Mouse (Mus musculus): ENCODE data around the gene Gm17728.
"Not testable (repeated sequence)": the region's sequence is repeated elsewhere in the genome, so short reads cannot be mapped to it uniquely, and the experiment has no call there.

Gm17728 gene

DNA sequence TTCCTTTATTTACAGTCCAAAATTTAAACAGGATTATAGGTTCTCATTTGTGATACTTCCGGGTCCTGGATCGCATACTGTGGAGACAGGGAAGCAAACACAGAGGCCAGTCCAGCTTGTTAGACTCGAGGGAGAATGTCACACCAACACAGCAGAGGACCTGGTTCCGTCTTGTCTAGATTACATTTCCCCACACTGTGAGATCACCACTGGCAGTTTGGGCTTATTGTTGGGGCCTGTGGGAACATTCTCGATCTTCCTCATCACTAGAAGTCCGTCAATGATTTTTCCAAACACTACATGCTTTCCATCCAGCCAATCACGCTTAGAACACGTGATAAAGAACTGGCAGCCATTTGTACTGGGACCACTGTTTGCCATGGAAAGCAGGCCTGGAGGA lies at the start of gene Gm17728:
Gm17728 (plus strand) TSS at position 301 of the 400 bp plus-strand sequence.
- DNase-seq (ENCODE audit: low spot score) = not testable (repeated sequence)

DNA sequence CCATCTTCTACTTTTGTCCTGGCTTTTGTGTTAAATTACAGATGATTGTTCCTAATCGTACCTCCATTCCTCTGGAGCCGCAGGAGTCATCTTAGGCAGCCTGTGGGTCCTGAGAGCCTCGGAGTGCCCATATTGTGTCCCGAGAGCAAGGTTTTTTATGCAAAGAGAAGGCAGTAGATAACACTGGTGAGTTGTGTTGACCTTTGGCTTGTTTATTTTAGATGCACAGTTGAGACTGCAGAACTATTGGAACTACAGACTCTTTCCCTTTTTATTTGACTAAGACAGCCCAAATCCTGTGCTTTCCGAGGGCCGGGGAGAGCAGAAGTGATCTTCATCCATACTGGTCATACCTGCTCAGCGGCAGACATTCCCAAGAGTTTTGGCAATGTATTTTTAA lies 24.4 kb upstream of the Gm17728 start:
- DNase-seq (ENCODE audit: low spot score) = no peak

DNA sequence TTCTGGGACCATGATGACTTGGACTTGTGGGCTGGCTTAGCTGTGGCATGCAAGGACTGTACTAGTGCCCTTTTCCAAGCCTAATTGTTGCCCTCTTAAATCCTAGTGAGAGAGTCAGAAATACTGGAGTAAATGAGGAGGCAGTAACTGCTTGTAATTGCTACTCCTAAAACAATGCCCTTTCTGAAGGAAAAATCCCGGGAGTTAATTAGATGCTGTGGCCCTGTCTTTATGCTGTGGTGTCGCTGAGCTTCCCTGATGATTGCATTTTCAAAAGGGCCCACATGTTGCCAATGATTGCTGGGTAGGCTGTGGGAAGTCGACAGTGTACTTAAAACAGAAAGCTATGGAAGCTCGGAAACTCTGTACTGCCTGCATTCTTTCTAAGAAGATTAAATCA lies 23.3 kb upstream of the Gm17728 start:
- DNase-seq (ENCODE audit: low spot score) = no peak

DNA sequence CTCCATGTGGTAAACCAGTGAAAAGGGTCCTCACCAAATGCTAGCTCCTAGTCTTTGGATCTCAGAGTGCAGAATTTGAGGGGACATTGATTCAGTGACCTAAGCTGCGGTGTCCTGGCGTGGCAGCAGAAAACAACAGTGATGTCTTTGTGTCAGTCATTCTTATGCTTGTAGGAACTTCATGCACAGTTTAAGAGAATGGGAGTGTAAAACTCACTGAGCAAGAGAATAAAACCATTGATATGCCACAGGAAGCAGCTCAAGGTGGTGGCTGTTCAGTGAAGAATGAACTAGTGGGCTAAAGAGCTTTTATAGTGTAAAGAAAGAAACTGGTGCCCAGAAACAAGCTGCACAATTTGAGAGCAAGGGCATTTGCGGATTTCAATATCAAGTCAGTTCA lies 17.9 kb upstream of the Gm17728 start:
- DNase-seq (ENCODE audit: low spot score) = no peak

DNA sequence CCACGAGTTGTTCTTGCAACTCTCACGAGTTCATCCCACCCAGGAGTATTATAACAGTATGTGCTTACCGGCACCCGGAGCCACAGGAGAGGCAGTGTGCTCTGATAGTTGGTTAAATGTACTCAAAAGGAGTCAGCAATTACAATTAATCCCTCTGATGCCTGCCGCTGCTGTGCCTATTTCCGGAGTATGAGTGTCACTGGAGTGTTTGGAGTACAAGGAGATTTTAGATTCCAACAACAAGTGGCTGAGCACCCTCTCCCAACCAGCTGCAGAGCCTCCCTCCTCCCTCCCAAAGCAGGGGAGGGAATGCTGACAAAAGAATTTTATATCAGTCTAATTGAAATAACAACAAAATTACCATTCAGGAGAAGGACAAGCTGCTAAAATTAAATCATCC lies 14.2 kb upstream of the Gm17728 start:
- no peak for DNase-seq (ENCODE audit: low spot score)

DNA sequence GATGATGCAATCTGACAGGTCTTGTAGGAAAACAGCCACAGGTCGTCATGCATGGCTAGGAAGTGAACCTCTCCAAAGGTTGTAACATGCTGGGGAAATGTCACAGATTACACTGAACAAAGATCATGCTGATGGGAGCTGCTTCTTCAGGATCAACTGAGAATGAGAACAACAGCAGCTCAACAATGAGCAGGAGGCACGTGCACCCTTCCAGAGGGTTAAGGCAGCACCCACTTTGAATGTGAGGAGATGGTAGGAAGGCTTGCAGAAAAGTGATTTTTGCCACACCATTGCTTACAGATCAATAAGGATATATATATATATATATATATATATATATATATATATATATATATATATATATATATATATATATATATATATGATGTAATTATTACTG lies 2.8 kb upstream of the Gm17728 start:
- DNase-seq (ENCODE audit: low spot score) = no peak

DNA sequence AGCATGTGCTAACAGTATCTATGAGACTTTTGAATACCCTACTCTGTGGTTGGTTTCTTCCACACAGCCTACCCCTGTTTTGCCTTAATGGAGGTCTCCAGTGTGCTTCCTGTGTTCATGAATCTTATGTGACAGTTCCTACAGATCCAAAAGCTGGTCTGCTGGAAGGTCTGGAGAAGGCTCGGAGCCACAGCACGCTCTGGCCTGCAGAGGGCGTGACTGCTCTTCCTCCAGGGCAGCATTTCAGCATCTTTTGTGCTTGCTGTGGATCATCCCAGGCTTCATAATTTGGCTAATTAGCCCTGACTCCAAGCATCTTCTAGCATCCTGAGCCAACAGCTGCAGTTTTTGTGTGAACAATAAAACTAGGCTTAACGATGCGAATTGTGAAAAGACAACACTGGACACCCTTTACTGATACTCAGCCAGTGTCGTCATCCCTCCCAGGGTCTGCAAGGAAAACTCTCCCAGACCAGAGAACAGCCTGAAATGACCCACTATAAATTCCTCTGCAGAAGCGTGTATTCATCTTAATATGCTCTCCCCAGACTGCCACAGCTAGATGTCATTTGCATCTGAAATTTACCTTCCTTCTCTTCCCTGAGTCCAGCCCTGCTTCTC lies 6.6 kb downstream of the Gm17728 start:
- no peak for DNase-seq (ENCODE audit: low spot score)

DNA sequence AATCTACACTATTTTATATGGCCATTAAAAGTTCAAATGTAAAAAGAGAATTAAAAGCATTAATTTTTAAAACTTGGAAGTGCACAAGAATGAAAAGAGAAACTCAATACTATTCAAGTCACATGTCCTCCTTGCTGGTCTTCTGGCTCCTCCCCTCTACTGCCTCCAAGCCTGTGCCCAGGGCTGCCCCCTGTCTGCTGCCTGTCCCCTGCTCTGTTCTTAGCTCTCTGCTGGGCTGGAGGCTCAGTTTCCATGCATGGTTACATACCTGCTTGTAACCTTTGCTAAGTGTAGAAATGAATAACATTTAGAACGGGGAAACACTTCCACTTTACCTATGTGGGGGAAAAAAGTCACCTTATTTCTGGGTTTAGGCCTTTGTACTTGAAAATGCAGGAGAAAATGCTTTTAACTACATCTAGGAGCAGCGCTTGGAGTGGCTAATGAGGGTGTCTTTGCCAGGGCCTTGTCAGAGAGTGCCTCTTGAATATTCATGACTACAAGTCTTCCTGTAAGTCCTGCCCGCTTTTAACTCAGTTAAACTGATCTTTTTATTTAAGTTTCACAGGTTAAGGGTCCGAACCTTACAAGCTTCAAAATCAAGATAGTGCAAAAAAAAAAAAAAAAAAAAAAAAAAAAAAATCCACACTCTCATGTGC lies 18.3 kb downstream of the Gm17728 start:
- DNase-seq (ENCODE audit: low spot score) = no peak

DNA sequence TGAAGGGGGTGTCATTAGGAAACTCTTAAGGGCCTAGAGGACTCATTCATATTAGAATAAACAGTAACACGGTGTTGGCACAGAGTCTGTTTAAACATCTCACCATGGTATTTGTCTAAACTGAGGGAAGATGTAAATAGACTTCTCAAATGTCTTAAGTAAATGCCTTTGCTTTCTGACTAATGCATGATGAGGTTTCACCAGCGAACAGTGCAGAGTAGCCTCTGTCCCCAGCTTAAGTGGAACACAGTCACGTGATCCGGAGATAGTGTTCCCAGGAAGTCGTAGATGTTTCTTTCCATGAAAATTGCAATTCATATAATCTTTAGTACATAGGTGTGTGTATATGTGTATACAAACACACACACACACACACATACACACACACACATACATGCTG lies 34.5 kb downstream of the Gm17728 start:
- DNase-seq (ENCODE audit: low spot score) = no peak

DNA sequence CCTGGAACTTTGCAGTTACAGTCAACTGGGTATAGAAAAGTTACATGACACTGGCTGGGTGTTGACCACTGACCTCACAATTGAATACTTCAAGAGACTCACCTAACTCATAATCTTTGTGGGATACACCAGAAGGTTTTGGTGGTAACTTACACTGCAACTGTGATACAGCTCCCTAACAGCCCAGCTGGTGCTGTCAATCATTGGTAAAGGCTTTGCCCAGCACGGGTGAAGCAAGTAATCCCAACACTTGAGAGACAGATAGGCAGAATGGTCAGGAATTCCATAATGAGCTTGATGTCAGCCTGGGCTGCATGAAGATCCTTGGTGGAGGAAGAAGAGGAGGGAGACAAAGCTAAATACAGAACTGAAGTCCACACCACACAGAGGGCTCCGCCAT lies 39.0 kb downstream of the Gm17728 start:
- DNase-seq (ENCODE audit: low spot score) = no peak
